Mouse (Mus musculus): ENCODE measurements around the gene Arhgap35.
A peak's percentile ranks its signal among the peaks of the same experiment; 100 is the strongest.

Arhgap35 gene

GRCm38 (mm10) chr7:16519310-16519709, 95.5 kb downstream of the Arhgap35 start:
- DNase-seq (ENCODE audit: low read depth) = no peak

DNA sequence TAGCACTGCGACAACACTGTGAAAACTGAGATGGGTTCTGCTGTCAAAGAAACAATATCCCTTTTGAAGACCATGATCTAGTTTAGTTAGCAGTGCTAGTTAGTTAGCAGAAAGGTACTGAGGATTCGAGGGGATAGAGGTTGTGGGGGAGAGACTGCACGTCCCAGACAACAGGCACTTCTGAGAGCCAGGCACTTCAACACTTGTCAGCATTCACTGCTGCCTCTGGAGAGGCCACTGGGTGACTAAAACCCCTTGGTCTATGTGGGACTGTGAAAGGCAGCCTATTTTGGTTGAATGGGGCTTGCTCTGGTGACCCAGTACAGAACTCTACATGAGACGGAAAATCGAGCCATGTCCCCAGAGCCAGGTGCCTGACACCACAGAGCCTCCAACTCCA, 97.6 kb downstream of the Arhgap35 start:
- no peak for DNase-seq (ENCODE audit: low read depth)

DNA sequence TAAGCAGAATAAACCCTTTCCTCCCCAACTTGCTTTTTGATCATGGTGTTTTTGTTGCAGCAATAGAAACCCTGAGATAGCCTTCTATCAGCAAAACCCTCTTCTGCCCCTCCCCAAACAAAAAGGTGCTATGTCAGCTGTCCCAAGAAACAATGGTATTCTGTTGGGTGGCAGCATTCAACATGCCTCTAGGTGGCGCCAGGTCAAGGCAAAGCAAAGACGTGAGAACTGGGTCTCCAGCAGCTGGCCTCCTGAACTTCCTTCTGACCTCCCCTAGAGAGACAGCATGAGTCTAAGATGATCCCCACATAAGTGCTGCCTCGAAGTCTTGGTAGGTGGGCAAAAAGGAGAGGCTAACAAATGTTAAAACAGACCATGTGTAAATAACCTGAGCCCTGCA, 107.5 kb downstream of the Arhgap35 start:
- DNase-seq (ENCODE audit: low read depth) = peak; percentile 68

DNA sequence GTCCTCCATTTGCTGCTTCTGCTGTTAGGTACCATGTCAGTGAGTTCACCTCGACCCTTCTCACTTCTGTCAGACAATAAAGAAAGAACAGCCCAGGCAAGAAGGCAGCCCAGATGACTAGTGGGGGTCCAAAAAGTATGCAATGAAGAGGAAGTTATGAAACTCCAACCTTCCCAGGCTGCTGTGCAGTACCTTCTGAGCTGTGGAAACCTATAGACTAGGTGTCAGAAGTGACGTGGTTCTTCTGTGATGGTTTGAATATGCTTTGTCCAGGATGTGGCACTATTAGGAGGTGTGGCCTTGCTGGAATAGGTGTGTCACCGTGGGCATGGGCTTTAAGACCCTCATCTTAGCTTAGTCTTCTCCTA, 109.6 kb downstream of the Arhgap35 start:
- DNase-seq (ENCODE audit: low read depth) = no peak

DNA sequence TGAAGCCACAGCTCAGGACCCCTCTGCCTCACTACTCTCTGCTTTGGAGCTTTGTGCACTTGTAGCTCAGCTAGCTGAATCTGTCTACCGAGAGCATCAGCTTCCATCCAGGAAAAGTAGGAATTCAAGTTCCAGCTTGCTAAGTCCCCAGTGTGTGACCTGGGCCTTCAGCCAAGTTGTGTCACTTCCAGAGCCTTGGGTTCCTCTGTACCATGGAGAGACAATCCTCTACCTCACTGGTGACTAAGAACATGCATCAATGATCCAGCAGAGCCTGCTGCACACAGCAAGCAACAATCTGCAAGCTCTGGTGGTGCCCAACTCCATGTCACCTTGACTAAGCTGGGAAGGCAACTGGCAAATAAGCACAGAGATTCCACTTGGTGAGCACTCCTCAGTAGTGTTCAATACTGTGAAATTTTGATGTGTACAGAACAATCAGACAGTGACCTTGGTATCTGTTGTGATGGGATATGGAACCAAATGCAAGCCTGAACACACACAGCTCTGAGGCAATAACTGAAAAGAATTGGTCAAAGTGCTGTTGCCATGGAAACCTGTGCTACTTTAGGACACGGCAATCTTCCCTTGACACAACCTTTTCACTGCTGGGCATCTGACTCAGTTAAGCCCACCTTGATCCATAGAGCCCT, 110.1 kb downstream of the Arhgap35 start:
- DNase-seq (ENCODE audit: low read depth) = no peak

GRCm38 (mm10) chr7:16501571-16501970, 113.2 kb downstream of the Arhgap35 start:
- no peak for DNase-seq (ENCODE audit: low read depth)

DNA sequence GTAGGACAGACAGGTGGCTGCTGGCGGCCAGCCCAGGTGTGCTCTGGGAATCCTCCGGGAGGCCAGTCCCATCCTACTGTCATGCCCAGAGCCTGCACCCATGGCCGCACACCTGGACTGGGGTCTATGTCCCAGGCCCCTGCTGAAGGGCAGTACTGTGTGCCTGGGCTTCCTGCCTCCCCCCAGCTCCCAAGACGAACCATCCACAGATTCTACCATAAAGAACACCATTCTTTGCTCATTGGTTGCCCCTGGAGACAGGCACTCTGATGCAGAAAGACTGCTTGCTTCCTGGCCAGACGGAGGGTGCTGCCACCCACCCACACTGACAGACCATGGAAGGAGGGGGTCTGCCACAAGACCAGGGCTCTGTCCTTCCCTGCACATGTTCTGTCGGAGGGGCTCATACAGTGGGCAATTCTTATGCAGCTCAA, 115.1 kb downstream of the Arhgap35 start:
- DNase-seq (ENCODE audit: low read depth) = no peak

- DNase-seq (ENCODE audit: low read depth) = no peak
These were observed 118.5 kb downstream of the Arhgap35 start for GRCm38 (mm10) chr7:16496260-16496659.

DNA sequence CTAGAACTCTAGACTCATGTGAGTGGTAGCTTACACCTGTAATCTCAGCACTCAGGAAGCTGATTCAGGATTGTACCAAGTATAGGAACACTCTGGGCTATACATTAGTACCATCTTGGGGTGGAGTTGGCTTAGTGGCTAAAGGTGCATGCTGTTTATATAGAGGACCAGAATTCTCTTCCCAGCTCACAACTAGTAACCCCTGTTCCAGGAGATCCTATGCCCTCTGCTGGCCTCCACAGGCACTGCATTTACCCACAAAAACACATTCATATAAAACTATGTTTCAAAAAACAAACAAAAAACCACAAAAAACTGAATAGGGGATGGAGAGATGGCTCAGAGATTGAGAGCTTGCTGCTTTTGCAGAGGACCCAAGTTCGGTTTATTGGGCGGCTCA, 121.4 kb downstream of the Arhgap35 start:
- DNase-seq (ENCODE audit: low read depth) = peak; percentile 65

GRCm38 (mm10) chr7:16492211-16492610, 122.6 kb downstream of the Arhgap35 start:
- no peak for DNase-seq (ENCODE audit: low read depth)

DNA sequence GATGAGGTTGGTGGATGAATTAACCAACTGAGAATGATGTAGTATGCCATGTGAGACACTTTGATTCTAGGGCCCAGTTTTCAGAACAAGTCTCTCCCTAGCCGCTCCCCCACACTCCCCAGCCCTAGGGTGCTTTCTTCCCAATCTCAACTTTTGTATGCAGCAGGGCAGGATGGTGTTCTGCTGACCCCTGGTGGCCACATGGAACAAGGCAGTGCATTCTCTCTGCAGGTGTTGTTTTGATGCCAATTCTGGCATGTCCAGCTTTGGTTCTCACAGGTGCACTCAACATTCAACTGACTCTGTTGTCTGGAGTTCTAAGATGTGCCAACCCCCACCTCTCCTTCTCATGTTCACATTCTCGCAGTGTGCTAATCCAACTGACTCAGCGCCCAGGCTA, 123.0 kb downstream of the Arhgap35 start:
- peak; percentile 80 for DNase-seq (ENCODE audit: low read depth)

DNA sequence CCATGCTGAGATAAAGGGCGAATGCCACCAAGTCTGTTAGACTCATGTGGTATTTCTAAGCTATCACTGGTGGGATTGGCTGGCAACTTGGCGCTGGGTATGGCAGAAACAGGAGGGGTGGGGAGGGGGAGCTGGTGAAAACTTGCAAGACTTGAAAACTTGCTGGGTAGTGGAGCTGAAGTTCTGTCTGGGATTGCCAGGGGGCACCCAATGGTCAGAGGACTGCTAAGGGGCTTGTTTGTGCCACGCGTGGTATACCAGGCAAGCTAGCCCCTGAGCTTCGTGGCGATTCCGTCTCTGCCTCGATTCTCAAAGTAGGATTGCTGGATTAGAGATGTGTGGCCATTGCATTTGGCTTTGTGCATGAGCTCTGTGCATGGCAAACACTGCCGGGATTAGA, 124.8 kb downstream of the Arhgap35 start:
- no peak for DNase-seq (ENCODE audit: low read depth)

- no peak for DNase-seq (ENCODE audit: low read depth)
These were observed 126.0 kb downstream of the Arhgap35 start for GRCm38 (mm10) chr7:16488816-16489215.

- DNase-seq (ENCODE audit: low read depth) = no peak
These were observed 137.2 kb downstream of the Arhgap35 start, which contains the start of gene Npas1 for GRCm38 (mm10) chr7:16477628-16478027. TSS of gene Npas1 (minus strand) at chr7:16477728.

GRCm38 (mm10) chr7:16476600-16476989, 138.2 kb downstream of the Arhgap35 start:
- no peak for DNase-seq (ENCODE audit: low read depth)

DNA sequence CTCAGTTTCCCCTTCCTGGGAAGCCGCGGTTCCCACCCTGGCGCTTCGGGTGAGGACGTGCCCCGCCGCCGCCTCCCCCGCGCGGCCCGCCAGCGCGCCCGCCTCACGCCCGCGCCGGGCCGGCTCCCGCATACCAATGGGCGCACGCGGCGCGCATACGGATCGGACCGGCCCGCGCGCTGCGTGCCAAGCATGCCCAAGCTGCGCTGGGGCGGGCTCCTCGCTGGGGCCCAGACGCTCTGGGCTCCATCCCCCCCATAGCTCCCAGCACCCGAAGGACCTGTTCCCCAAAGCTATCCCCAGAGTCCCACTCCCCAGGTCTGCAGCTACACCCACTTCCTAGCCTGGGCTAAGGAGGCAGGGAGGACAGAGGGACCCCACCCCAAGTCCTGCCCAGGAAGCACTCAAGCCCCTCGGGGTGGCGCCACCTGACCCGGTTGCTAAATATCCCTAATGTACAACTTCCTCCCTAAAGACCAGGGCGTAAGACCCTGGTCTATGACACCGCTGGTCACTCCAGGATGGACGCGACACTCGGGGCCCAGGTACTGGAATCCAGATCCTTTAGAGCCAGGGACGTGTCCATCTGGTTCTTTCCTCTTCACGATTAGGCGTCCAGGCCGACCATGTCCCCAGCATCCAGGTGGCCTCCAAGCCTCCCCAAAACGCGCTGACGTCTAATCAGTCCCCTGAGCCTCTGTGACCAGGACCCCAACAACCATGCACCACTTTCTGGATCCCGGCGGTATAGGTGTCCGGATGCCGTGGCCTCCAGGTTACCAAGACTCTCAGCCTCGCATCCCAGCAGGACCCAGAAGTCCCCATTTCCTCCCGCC, 138.8 kb downstream of the Arhgap35 start:
- DNase-seq (ENCODE audit: low read depth) = no peak

GRCm38 (mm10) chr7:16475321-16475720, 139.5 kb downstream of the Arhgap35 start:
- DNase-seq (ENCODE audit: low read depth) = no peak

GRCm38 (mm10) chr7:16474445-16474844, 140.3 kb downstream of the Arhgap35 start:
- DNase-seq (ENCODE audit: low read depth) = no peak

- no peak for DNase-seq (ENCODE audit: low read depth)
These were observed 140.9 kb downstream of the Arhgap35 start for GRCm38 (mm10) chr7:16473847-16474246.

- DNase-seq (ENCODE audit: low read depth) = no peak
These were observed 142.6 kb downstream of the Arhgap35 start for GRCm38 (mm10) chr7:16472116-16472709.

GRCm38 (mm10) chr7:16471549-16471948, 143.2 kb downstream of the Arhgap35 start:
- peak; percentile 50 for DNase-seq (ENCODE audit: low read depth)

- no peak for DNase-seq (ENCODE audit: low read depth)
These were observed 146.7 kb downstream of the Arhgap35 start for GRCm38 (mm10) chr7:16468115-16468514.

DNA sequence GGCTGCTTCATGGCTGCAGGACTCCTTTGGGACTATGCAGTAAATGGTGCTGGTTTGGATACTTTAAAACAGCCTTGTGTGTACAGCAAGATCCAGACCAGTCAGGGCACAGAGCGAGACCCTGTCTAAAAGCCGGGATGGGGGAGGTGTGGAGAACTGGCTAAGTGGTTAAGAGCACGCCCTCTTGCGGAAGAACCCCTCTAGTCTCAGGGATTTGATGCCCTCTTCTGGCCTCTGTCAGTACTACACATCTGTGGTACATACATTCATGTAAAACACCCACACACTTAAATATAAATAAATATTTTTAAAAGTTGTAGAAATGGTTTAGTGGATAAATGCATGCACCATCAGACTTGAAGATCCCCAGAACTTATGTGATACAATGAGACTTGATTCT, 148.2 kb downstream of the Arhgap35 start:
- peak; percentile 81 for DNase-seq (ENCODE audit: low read depth)

Data from induced T-regulatory cell, adult 2 months (primary cell).